Mouse (Mus musculus) MEL (cell line): ENCODE data around the gene Slc2a13. TPM values are rescaled to one million over a fixed set of nuclear protein-coding genes. Genes with fewer than 3 reads are reported as not detected.

Experiments
- DNase-seq: peaks from one replicate; pipeline ENCODE4 v3.0.0; 2011; ENCODE audit warnings: low read depth, low spot score
- H3K27ac ChIP-seq: 2 replicates; pipeline ENCODE4 v1.5.1; 2012; ENCODE audit warnings: low read depth, mild to moderate bottlenecking, control low read depth, low read length, moderate library complexity; ENCODE audit not compliant: control insufficient read depth
- H3K27me3 ChIP-seq, 2 experiments: fragments of 150-350 bp in 1 of 2; sonication (generic) in 1 of 2; 2 replicates each; pipeline ENCODE4 v1.6.1; 2012; ENCODE audit warnings: low read length in 2 of 2, mild to moderate bottlenecking in 2 of 2, improper control_type of control experiment in 1 of 2, moderate library complexity in 1 of 2; ENCODE audit not compliant: insufficient read depth in 2 of 2, control insufficient read depth in 1 of 2
- H3K36me3 ChIP-seq, 2 experiments: 2 replicates each; pipeline ENCODE4 v1.6.1; 2012 to 2014; ENCODE audit warnings: low read length in 2 of 2, improper control_type of control experiment in 1 of 2, inconsistent platforms in 1 of 2, mild to moderate bottlenecking in 1 of 2; ENCODE audit not compliant: insufficient read depth in 2 of 2, control insufficient read depth in 1 of 2
- H3K4me1 ChIP-seq, 2 experiments: fragments of 150-350 bp in 1 of 2; sonication (generic) in 1 of 2; 2 replicates each; pipeline ENCODE4 v1.6.1; 2012; ENCODE audit warnings: low read length in 2 of 2, improper control_type of control experiment in 1 of 2, mild to moderate bottlenecking in 1 of 2; ENCODE audit not compliant: insufficient read depth in 2 of 2, control insufficient read depth in 1 of 2
- H3K4me3 ChIP-seq, 2 experiments: fragments of 150-350 bp in 1 of 2; sonication (generic) in 1 of 2; 2 replicates each; pipeline ENCODE4 v1.5.1; 2012; ENCODE audit warnings: low read depth in 2 of 2, low read length in 2 of 2, mild to moderate bottlenecking in 2 of 2, moderate library complexity in 2 of 2, control low read depth in 1 of 2, improper control_type of control experiment in 1 of 2; ENCODE audit not compliant: control insufficient read depth in 1 of 2, insufficient read depth in 1 of 2
- H3K79me2 ChIP-seq: 2 replicates; pipeline ENCODE4 v1.6.1; 2012; ENCODE audit warnings: mild to moderate bottlenecking, low read length, moderate library complexity; ENCODE audit not compliant: control insufficient read depth, poor library complexity, insufficient read depth
- H3K9ac ChIP-seq: 2 replicates; pipeline ENCODE4 v1.6.1; 2012; ENCODE audit warnings: low read depth, mild to moderate bottlenecking, control low read depth, low read length, moderate library complexity; ENCODE audit not compliant: control insufficient read depth, poor library complexity, severe bottlenecking
- H3K9me3 ChIP-seq: fragments of 150-350 bp; sonication (generic); replicated peaks from 2 replicates; pipeline ENCODE4 v1.6.1; 2012; ENCODE audit warnings: mild to moderate bottlenecking, low read length, improper control_type of control experiment, moderate library complexity; ENCODE audit not compliant: insufficient read depth
- BHLHE40 ChIP-seq: IDR thresholded peaks from 2 replicates; pipeline ENCODE4 v1.6.1; 2012; ENCODE audit warnings: low read depth, mild to moderate bottlenecking, inconsistent platforms, low read length, improper control_type of control experiment, borderline replicate concordance
- CHD1 ChIP-seq: IDR thresholded peaks from 2 replicates; pipeline ENCODE4 v1.6.1; 2012; ENCODE audit warnings: low read depth, mild to moderate bottlenecking, inconsistent platforms, low read length, improper control_type of control experiment
- CHD2 ChIP-seq: IDR thresholded peaks from 2 replicates; pipeline ENCODE4 v1.6.1; 2011; ENCODE audit warnings: low read length, improper control_type of control experiment
- CTCF ChIP-seq, 3 experiments: IDR thresholded peaks in 2 of 3; conservative IDR thresholded peaks in 1 of 3; 2 replicates each; pipeline ENCODE4 v1.5.1; 2011 to 2012; ENCODE audit warnings: low read length in 3 of 3, low read depth in 2 of 3, mild to moderate bottlenecking in 2 of 3, improper control_type of control experiment in 1 of 3, inconsistent platforms in 1 of 3, mixed read lengths in 1 of 3, moderate library complexity in 1 of 3; ENCODE audit not compliant: control insufficient read depth in 1 of 3, insufficient read depth in 1 of 3, poor library complexity in 1 of 3, severe bottlenecking in 1 of 3
- E2F4 ChIP-seq: IDR thresholded peaks from 2 replicates; pipeline ENCODE4 v1.6.1; 2011; ENCODE audit warnings: low read depth, low read length, improper control_type of control experiment, borderline replicate concordance
- EP300 ChIP-seq, 2 experiments: IDR thresholded peaks; 2 replicates each; pipeline ENCODE4 v1.6.1; 2011; ENCODE audit warnings: improper control_type of control experiment in 2 of 2, low read length in 2 of 2, low read depth in 1 of 2, mild to moderate bottlenecking in 1 of 2
- ETS1 ChIP-seq: IDR thresholded peaks from 2 replicates; pipeline ENCODE4 v1.6.1; 2012; ENCODE audit warnings: low read depth, mild to moderate bottlenecking, inconsistent platforms, low read length, improper control_type of control experiment, moderate library complexity
- GABPA ChIP-seq: IDR thresholded peaks from 2 replicates; pipeline ENCODE4 v1.6.1; 2012; ENCODE audit warnings: low read depth, mild to moderate bottlenecking, inconsistent platforms, low read length, improper control_type of control experiment, moderate library complexity
- GATA1 ChIP-seq: IDR thresholded peaks from 2 replicates; pipeline ENCODE4 v1.6.1; 2011; ENCODE audit warnings: low read depth, low read length, improper control_type of control experiment
- KAT2A ChIP-seq: conservative IDR thresholded peaks from 2 replicates; pipeline ENCODE4 v1.6.1; 2012; ENCODE audit warnings: low read depth, low read length, improper control_type of control experiment, inconsistent platforms
- MAFK ChIP-seq: IDR thresholded peaks from 2 replicates; pipeline ENCODE4 v1.6.1; 2011; ENCODE audit warnings: low read depth, mild to moderate bottlenecking, low read length, improper control_type of control experiment, borderline replicate concordance
- MAX ChIP-seq: IDR thresholded peaks from 2 replicates; pipeline ENCODE4 v1.6.1; 2011; ENCODE audit warnings: low read length, improper control_type of control experiment
- MEF2A ChIP-seq: IDR thresholded peaks from 2 replicates; pipeline ENCODE4 v1.6.1; 2014; ENCODE audit warnings: low read depth, mild to moderate bottlenecking, inconsistent platforms, low read length, improper control_type of control experiment; ENCODE audit not compliant: poor library complexity, insufficient replicate concordance, severe bottlenecking; ENCODE audit errors: extremely low read depth
- MXI1 ChIP-seq: IDR thresholded peaks from 2 replicates; pipeline ENCODE4 v1.6.1; 2011; ENCODE audit warnings: mild to moderate bottlenecking, low read depth, low read length, improper control_type of control experiment
- MYB ChIP-seq: IDR thresholded peaks from 2 replicates; pipeline ENCODE4 v1.6.1; 2011; ENCODE audit warnings: mild to moderate bottlenecking, low read depth, low read length, improper control_type of control experiment
- MYC ChIP-seq: IDR thresholded peaks from 2 replicates; pipeline ENCODE4 v1.6.1; 2011; ENCODE audit warnings: low read depth, mild to moderate bottlenecking, low read length, improper control_type of control experiment, moderate library complexity
- NELFE ChIP-seq: IDR thresholded peaks from 2 replicates; pipeline ENCODE4 v1.6.1; 2011; ENCODE audit warnings: low read depth, low read length, improper control_type of control experiment
- NRF1 ChIP-seq: IDR thresholded peaks from 2 replicates; pipeline ENCODE4 v1.6.1; 2014; ENCODE audit warnings: low read depth, mild to moderate bottlenecking, inconsistent platforms, low read length, improper control_type of control experiment, moderate library complexity; ENCODE audit not compliant: poor library complexity, insufficient read depth, severe bottlenecking
- RCOR1 ChIP-seq: IDR thresholded peaks from 2 replicates; pipeline ENCODE4 v1.6.1; 2012; ENCODE audit warnings: low read depth, mild to moderate bottlenecking, inconsistent platforms, low read length, improper control_type of control experiment
- TAL1 ChIP-seq: IDR thresholded peaks from 2 replicates; pipeline ENCODE4 v1.6.1; 2012; ENCODE audit warnings: mild to moderate bottlenecking, inconsistent platforms, low read length, moderate library complexity, mixed read lengths
- TBP ChIP-seq: IDR thresholded peaks from 2 replicates; pipeline ENCODE4 v1.8.0; 2011; ENCODE audit warnings: low read depth, low read length, improper control_type of control experiment
- TCF12 ChIP-seq: IDR thresholded peaks from 2 replicates; pipeline ENCODE4 v1.6.1; 2014; ENCODE audit warnings: low read depth, mild to moderate bottlenecking, inconsistent platforms, low read length, improper control_type of control experiment, moderate library complexity
- UBTF ChIP-seq: IDR thresholded peaks from 2 replicates; pipeline ENCODE4 v1.6.1; 2012; ENCODE audit warnings: low read depth, mild to moderate bottlenecking, inconsistent platforms, low read length, improper control_type of control experiment, moderate library complexity, borderline replicate concordance; ENCODE audit not compliant: insufficient read depth
- USF1 ChIP-seq: IDR thresholded peaks from 2 replicates; pipeline ENCODE4 v1.6.1; 2014; ENCODE audit warnings: low read depth, mild to moderate bottlenecking, inconsistent platforms, low read length, improper control_type of control experiment, moderate library complexity
- USF2 ChIP-seq, 2 experiments: IDR thresholded peaks; 2 replicates each; pipeline ENCODE4 v1.6.1; 2011 to 2012; ENCODE audit warnings: improper control_type of control experiment in 2 of 2, low read length in 2 of 2, borderline replicate concordance in 1 of 2, inconsistent platforms in 1 of 2, low read depth in 1 of 2, mild to moderate bottlenecking in 1 of 2; ENCODE audit not compliant: insufficient read depth in 1 of 2
- ZC3H11A ChIP-seq: IDR thresholded peaks from 2 replicates; pipeline ENCODE4 v1.6.1; 2012; ENCODE audit warnings: low read depth, mild to moderate bottlenecking, inconsistent platforms, low read length, improper control_type of control experiment
- ZKSCAN1 ChIP-seq: IDR thresholded peaks from 2 replicates; pipeline ENCODE4 v1.6.1; 2012; ENCODE audit warnings: low read depth, mild to moderate bottlenecking, inconsistent platforms, low read length, improper control_type of control experiment, moderate library complexity
- ZNF384 ChIP-seq: IDR thresholded peaks from 2 replicates; pipeline ENCODE4 v1.6.1; 2012; ENCODE audit warnings: low read depth, mild to moderate bottlenecking, inconsistent platforms, low read length, improper control_type of control experiment
- polyA plus RNA-seq, 2 experiments: library from polyadenylated mRNA; stranded (reverse) in 1 of 2; unstranded in 1 of 2; fragments of >175 nt in 1 of 2; fragments of >200 nt in 1 of 2; gene quantifications; 2 replicates each; pipeline versions ENCODE4 v1.2.1 to v1.2.4; 2012; ENCODE audit warnings: low replicate concordance in 2 of 2, low read depth in 1 of 2; ENCODE audit not compliant: insufficient read length in 2 of 2, insufficient read depth in 1 of 2, missing spikeins in 1 of 2
- total RNA-seq: library from RNA; depleted of rRNA; stranded (reverse); fragments of 300-350 nt; gene quantifications from 2 replicates; pipeline ENCODE4 v1.2.3, GENCODE M21; 2012

Gene Slc2a13
- total and polyA plus RNA-seq, 3 experiments: not detected

DNA sequence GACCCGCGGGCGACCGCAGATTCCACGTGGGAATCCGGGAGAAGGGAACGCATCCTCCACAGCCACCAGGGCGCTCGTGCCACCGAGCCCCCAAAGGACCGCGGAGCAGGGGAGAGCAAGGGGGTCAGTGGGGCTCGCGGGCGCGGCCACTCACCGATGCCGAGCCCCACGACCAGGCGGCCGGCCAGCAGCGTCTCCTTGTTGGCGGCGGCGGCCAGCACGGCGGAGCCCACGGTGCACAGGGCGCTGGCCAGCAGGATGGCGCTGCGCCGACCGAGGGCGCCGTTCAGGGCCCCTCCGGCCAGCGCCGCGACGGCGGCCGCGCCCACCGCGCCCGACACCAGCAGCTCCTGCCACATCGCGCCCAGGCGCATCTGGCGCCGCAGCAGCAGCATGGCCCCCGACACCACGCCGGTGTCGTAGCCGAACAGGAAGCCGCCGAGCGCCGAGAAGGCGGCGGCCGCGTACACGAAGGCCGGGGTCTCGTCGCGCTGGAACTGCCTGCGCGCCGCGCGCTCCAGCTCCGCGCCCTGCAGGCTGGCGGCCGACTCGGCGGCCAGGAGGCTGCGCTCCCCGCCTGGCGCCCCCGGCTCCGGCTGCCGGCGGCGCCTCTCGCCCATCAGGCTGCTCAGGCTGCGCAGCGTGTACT is 516 bp downstream of the Slc2a13 start:
- no peaks in the 10 kb centered on the region for H3K27me3 ChIP-seq
- no peaks in the 10 kb centered on the region for H3K79me2 ChIP-seq
- no peak overlapping the region for H3K4me3 ChIP-seq
- no peaks in the 10 kb centered on the region for H3K36me3 ChIP-seq
- DNase-seq: no peak
- H3K4me1 ChIP-seq: no peaks in the 10 kb centered on the region
- TF ChIP-seq MYB (no peak), MYC (no peak), EP300 (IDR thresholded peaks at IDR 0.05; ENCODE audit: low read depth in 1 of 2, low read length in 2 of 2) (no peak), TBP (no peak), CTCF (IDR thresholded peaks at IDR 0.05 in 2 of 3, conservative IDR thresholded peaks at IDR 0.05 in 1 of 3; ENCODE audit: control insufficient read depth in 1 of 3, insufficient read depth in 1 of 3, low read depth in 2 of 3, low read length in 3 of 3, poor library complexity in 1 of 3, severe bottlenecking in 1 of 3) (no peak), MXI1 (no peak), TCF12 (no peak), MAX (no peak), BHLHE40 (no peak), ZNF384 (no peak), CHD2 (no peak), USF1 (no peak)
- no peak overlapping the region for H3K27ac ChIP-seq
- no peak overlapping the region for H3K9ac ChIP-seq
- no peaks in the 10 kb centered on the region for H3K9me3 ChIP-seq

DNA sequence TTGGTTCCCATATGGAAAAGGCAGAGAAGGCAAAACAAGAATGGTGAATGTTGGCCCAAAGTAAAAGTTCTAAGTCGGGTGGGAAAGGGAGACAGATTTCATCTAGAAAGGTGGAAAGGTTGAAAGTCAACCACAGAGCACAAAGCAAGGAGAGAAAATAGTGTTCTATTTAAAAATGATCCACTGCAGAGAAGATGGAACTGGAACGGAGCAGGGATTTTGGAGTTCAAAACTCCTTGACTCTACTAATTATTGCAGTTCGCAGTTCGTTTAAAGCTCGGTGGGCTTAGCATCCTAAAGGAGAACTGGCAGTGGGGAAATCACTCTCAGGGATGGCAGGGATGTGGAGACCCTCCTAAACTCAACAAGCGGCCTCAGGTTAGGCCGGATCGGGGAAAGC is 1.1 kb downstream of the Slc2a13 start:
- no peak for TF ChIP-seq E2F4
- TF ChIP-seq MYC: no peak
- TF ChIP-seq UBTF: no peak
- TF ChIP-seq MAFK: no peak
- no peak for TF ChIP-seq USF2 (IDR thresholded peaks at IDR 0.05; ENCODE audit: borderline replicate concordance in 1 of 2, insufficient read depth in 1 of 2, low read depth in 1 of 2, low read length in 2 of 2)
- TF ChIP-seq ZC3H11A: no peak
- no peak for TF ChIP-seq ZKSCAN1
- TF ChIP-seq MEF2A: no peak
- TF ChIP-seq NRF1: no peak
- TF ChIP-seq KAT2A: no peak
- no peak for TF ChIP-seq GABPA
- no peak for TF ChIP-seq CHD1
- TF ChIP-seq TAL1: no peak
- TF ChIP-seq USF1: no peak
- no peak for TF ChIP-seq RCOR1
- TF ChIP-seq ETS1: no peak
- no peak for TF ChIP-seq GATA1
- TF ChIP-seq NELFE: no peak
- H3K4me3 ChIP-seq: no peak overlapping the region
- no peaks in the 10 kb centered on the region for H3K36me3 ChIP-seq
- no peaks in the 10 kb centered on the region for H3K9me3 ChIP-seq
- H3K27ac ChIP-seq: no peak overlapping the region
- no peak for DNase-seq
- no peaks in the 10 kb centered on the region for H3K27me3 ChIP-seq
- H3K4me1 ChIP-seq: no peaks in the 10 kb centered on the region
- no peak overlapping the region for H3K9ac ChIP-seq
- H3K79me2 ChIP-seq: no peaks in the 10 kb centered on the region
